Mouse (Mus musculus) heart, adult 9 months (tissue): ENCODE data around the gene Psmg4.

Experiments used
- DNase-seq, 2 experiments: peaks; one replicate each; pipeline ENCODE4 v3.0.0; 2022; ENCODE audit warnings: low spot score in 2 of 2

Gene Psmg4

DNA sequence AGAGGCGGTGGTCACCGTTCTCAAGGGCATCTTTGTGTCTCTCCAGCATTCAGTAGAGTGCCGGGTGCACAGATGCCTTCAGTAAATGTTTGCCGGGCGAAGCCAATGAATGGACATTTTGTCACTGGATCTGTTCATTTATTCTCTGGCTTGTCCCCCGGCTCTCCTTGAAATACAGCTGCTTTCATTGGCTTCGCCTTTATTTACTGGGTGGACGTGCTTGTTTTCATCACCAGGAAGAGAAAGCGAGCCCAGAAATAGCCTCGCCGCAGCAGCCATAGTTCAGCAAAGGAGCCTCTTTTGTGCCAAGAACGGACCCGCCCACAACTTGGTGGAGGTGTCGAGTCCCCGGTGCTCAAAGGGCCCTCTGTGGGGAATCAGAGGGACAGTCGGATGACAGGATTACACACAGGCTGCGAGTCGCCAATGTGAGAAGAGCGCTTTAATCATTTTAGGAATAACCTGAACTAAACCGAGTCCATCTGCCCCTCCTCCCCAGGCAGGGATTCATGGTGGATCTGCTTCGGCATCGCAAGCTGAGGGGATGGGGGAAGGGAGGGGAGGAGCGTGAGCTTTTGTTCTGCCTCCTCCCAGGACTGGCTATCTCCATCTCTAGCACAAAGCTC is 13.9 kb upstream of the Psmg4 start:
- DNase-seq, result peak; percentile 78 to 81

DNA sequence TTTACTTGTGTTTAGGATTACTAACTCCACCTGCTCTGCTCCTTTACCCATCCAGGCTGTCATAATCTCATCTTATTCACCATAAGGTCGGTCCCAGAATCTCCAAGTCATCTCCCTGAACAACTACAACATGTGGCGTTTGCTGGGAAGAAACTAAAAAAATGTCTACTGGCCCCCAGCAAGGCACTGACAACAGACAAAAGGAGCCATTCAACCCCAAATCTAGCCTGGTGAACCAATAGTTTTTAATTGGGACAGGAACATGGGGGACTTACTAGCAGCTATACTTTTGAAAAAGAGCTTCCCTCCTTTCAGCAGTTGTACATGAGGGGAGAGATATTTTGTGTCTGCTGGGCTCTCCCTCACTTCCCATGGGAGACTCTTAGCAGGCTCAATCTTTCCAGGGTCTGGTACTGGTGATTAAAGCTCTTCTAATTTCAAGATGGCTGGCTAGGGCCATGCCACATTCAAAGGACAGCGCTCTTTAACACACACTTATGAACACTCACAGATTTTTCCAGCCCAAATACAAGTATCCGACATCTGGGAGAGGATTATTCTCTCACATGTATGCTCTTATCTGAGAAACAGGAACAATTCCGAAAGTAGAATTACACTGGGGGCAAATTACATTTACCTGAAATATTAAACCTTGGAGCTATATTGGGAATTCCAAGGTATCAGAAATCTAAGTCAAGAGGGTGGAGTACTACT is 13.1 kb upstream of the Psmg4 start:
- DNase-seq, result no peak

DNA sequence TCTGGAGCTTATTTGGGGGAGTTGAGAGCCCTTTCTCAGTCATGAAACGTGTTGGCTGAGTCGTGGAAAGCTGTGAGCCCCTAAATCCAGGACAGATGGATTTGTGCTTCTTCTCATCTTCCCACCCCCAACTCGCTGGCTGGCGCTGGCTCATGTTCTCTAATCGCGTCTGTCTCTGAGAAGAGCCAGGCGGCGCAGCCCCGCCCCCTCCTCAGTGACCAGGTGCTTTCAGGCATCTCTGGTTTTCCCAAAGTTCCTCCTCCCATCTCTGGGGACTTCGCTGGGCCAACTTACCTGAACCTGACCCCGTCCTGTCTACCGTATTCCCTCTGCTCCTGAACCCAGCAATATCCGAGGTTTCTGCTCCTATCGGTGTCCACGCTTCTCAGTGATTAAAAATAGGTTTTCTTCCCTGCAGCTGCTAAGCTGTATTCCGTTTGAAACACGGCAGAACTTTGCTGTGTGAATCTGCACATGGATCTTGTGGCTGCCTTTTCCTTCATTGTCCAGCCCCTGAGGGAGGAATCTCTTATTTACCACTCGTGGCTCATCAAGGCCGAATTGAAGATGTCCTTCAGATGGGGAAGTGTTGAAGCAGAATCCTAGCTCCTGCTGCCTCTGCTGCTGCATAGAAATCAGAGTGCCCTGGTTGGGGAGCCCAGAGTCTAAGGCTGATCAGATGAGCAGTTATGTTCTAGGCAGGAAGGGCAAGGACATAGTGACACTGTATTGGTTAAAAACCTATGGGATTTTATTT is 12.3 kb upstream of the Psmg4 start:
- no peak for DNase-seq

DNA sequence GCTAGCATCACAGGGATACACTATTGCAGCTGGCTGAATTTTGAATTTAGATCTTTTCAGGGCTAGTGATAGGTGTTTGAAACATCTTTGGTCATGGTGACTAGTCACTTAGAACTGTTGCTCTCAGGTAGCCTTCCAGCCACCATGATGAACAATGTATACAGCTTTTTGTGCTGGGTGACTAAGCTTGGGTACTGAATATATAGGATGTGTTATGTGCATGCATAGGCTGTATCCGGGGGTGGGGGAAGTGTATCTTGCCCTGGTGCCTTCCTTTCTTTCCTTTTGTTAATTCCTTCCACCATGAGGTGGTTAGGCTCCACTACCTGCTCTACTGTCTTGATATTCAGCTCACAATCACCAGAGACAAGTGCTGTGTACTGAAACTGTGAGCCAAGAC is 11.3 kb upstream of the Psmg4 start:
- DNase-seq, result no peak

DNA sequence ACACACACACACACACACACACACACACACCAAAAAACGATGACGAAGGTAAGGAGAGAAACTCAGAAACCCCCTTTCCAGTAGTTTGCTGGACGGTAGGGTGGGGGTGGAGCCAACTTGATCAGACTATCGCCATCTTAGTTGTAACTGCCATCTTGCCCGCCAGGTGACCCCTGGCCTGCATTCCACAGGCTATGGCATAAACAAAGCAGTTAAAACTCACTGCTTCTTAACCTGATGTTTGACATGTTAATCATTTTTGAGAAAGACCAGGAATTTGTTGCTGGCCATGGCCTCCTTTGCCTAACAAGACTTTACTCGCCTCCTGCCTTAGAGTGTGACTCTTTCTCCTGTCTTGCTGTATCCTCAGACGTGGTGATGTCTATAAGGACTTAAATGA is 10.1 kb upstream of the Psmg4 start:
- DNase-seq, result no peak

DNA sequence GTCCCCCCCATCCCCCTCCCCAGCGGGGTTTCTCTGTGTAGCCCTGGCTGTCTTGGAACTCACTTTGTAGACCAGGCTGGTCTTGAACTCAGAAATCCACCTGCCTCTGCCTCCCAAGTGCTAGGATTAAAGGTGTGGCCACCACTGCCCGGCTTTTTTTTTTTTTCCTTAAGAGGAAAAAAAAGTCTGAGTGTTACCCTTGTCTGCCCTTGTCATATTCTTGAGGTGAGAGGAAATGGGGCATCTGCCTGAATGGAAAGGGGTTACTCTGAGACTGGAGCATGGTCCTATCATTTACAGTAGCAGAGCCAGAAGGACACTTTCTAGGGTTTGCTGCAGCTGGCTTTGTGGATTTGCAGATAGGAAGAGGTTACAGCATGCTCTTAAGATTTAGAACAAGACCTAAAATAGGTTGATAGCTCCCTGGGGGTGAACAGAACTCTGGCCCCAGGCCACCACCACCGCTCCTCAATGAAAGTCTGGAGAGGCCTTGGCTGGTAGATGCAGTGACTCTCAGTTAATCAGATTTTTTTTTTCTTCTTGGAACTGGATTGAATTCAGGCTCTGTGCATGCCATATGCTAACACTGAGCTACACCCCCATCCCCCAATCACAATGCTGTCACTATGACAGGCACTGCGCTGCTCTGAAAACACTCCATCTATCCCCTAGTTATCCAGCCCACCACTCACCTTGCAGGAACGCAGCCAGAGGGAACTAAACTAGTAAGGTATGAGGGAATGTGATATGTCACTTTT is 9.3 kb upstream of the Psmg4 start:
- DNase-seq, result peak in 1 of 2 experiments; percentile 36

DNA sequence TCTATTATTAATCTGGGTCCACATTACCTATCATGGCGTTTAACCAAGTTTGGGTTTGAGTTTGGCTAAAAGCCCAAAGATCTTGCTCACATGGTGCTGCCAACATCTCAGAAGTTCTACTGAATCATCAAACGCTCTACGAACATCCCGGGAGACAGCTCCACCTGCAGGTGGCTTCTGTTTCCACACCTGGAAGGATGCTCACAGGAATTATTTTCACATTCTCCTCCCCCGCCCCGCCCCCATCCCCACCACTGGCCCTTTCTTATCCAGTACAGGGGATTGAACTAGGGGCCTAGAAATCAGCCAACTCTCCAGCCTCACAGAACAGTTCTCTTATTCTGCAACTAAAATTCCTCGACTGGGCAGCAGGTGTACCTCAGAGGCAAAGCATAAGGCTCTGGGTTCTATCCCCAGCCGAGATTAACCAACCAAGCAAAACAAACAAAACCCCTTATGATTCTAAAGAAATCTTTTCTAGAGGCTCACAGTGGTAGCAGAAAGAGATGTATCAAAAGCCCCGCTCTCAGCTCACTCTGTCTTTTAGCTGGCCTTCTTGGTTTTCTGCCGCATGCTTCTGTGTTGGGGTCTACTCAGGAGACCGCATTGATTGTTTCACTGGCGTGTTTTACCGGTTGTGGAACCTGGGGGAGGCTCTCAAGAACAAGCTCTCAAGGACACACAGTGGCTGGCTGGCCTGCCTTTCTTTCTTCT is 8.4 kb upstream of the Psmg4 start:
- DNase-seq, result peak in 1 of 2 experiments; percentile 73

DNA sequence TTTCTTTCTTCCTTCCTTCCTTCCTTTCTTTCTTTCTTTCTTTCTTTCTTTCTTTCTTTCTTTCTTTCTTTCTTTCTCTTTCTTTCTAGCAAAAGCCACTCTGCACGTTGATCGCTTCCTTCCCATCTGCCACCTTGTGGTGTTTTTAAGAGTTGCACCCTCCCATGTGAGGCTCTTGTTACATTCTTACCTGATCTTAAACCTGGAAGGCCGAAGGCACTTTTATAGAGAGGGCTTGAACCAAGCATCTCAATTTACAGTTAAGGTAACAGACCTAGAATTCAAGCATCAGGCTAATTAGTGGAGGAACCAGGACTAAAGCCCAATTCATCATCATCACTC is 7.9 kb upstream of the Psmg4 start:
- peak in 1 of 2 experiments; percentile 65 for DNase-seq

DNA sequence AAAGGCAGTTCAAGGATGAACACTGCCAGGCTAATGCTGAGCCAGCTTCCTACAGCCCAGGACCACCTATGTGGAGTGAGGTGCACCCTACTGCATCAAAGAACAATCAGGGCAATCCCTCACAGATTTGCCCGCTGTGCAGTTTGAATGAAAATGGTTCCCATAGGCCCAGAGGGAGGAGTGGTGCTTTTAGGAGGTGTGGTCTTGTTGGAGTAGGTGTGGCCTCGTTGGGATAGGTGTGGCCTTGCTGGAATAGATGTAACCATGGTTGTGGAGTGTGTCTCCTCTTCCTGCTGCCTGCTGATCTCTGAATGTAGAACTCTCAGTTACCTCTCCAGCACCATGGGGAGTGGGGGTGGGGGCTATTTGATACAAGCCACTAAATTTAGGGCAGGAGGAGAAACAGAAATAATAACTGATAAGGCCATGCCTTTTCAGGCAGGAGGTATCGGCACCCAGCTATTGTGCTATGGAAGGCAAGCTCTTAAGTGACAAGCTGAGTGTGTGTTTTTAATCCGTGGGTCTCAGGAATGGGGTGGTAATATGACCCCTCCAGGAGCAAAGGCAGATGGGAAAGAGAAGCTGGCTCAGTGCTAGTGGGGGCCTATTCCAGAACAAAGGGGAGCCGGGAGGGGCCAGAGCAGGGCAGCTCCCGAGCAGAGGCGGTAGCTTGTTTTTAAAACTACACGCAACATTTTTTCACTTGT is 6.5 kb upstream of the Psmg4 start:
- DNase-seq, result no peak

DNA sequence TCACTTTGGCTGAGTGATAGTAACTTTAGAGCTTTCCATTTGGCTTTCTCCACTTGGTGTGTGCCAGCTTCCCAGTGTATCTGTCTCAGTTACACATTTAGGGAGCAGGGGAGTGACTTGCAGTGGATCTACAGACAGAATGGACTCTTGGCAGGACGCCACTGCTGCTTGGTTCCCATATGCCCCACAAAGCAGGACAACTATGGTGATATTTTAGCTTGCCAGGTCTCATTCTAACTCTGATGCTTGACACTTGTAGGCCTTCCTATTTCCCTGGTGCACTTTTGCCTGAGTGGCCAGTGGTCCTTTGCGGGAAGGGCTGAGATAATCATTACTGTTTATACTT is 6.0 kb upstream of the Psmg4 start:
- no peak for DNase-seq

DNA sequence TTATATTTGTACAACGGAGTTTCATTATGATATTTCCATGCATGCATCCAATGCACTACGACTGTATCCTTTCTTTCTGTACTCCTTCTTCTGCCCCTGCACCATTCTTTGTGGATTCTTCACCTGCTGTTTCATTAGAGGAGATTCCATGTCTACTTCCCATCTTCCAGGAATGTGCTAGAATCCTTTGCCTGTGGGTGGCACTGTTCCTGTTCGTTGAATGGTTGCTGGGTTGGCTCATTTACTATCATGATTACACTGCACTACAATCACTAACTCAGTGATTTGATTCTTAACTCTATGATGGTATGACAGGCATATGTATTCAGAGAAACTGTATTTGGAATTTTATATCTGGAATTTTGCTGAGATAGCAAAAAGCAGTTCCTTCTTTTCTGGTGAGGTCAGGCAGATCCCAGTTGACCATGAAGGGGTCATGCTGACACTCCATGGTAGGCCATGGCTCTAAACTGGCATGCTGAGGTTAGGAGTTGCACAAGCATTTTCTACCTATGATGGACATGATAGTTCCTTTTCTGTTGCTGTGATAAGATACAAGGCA is 5.1 kb upstream of the Psmg4 start:
- DNase-seq, result no peak

DNA sequence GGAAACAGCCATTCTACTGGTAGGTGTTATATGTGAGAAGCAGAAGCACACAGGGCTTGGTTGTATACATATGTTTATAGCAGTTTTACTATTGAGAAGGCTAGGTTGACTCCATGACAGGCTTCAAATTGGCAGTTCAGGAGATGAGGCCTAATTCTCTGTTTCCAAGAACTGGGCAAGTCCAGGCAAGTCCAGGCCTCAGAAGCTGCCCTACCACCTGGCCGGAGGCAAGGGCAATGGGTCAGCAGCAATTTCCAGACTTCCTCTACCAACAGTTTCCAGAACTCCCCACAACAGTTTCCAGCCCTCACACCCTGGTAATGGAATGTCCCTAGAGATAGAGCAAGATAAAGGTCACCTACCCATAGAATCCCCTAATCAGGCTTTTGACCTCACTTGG is 2.8 kb upstream of the Psmg4 start:
- DNase-seq, result no peak

DNA sequence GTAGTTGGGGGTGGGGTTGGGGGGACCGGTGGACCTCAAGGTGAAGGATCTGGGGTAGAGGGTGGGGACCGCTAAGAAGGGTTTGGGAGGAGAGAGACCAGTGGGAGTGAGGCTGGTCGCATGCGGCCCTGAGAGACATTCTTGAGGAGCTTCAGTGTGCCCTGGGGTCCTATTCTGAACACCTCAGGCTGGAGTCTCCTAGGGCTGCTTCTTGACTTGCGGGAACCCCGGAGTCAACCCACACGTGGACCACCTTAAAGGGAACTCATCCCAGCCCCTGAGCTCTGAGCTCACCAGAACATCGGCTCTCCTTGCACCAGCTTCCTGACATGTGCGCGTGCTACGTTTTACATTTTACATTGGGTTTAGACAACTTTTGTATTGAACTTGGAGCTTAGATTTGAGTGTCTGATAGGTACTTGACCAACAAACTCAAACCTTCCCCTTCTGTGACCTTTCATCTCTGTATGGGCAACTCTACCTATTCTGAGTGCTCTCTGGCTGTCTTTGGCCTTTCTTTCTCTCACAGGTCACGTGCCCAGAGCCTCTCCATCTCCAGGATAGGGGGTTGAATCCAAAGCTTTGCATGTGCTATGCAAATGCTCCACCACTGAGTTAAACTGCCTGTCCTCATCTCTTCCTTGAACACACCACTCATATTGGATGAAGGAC is 676 bp downstream of the Psmg4 start:
- DNase-seq, result no peak

DNA sequence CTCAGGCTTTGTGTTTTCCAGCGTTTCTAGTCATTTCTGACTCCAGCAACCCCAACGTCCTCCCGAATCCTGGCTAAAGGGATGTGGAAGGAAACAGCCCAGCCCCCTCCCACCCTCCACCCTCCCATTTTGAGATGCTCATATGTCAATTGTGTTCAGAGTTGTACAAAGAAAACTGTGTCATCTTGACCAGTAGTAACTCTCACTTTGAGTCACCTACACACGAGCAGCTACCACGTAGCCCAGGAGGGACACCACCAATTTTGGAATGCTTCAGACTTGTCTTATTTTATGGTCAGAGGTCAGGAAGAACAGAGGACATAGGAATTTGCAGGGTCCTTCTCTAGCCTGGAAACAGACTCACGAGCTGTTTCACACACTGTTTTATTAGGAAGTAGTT is 11.3 kb downstream of the Psmg4 start:
- DNase-seq, result no peak

DNA sequence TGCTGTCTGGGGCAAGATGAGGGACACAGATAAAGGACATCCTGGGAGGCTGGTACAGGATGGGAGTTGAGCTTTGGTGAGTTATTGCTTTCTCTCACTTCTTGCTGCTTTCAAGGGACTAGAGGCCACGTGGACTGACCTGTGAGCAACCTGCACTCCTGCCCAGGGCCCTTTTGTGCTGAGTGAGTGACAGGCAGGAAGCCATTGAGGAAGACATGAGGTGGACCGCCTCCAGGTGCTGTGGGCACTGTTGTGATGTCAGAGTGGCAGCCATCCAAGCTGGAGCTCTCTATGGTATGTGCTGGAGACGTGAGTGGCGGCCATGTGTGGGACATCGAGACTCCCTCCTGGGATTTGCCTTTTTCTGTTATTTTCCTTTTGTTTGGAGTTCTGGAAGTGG is 18.9 kb downstream of the Psmg4 start:
- DNase-seq, result no peak

DNA sequence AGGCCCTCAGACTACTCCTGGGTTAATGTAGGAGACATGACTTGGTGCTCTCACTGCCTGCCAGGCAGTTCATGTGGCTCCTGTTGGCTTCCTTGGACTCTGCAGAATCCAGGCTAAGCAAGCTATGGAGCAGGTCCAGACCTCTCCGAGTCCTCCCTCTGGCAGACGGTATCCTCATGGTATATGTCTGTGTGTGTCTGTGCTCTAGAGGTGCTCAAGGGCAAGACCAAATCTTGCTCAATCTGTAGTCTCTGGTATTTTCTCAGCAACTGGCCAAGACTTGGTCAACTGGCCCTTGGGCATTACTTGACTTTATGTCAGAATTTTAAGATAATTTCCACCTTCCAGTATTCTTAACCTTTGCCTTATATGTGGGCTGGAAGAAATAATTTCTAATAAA is 22.6 kb downstream of the Psmg4 start:
- no peak for DNase-seq

DNA sequence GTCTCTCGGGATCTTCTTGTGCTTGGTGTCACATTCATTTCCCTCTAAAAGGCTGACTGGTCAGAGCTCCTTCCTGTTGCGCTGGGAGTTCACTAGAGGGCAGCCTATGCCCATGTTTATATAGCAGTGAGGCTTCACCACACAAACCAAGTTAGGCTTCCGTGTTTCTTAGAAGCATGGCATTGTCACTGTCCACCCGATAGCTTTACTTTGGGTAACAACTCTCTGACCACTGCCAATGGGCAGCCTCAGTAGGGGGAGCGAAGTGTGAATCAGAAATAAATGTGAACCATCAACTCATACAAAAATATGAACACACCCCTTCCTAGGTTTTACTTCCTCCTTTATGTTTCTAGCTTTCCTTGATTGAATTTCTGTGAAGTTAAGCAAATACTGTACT is 24.8 kb downstream of the Psmg4 start:
- peak; percentile 50 to 72 for DNase-seq

DNA sequence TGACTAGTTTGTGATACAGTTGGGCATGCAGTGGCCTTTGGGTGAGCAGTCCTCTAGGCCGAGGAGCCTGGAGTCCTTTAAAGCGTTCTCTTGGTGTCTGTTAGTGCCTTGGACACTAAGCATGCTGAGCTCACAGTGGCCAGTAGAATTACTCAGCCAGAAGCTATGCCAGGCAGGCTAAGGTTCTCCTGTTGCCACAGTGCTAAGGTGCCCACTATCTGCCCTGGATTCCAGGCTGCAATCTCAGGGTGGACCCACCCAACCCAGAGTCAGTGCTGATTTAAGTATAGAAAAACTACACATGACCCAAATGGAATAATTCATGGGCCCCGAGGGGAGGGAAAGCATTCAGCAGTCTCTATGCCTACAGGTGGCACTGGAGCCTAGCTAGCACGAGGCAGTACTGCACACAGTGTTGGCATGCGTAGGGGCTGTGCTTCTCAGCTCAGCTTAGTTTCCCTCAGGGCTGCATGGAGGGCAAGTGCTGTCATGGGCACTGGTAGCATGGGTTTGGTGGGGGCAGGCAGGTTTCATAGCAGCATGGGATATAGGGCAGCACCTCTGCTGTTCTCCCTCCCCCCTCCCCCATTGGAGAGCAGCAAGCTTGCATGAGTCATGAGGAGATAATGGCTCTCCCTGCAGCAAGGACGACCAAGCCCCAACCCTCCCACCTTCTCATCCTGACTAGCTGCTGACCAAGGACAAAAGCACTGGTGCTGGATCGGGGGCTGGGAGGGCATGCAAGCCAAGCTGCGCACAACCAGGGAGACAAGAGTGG is 29.8 kb downstream of the Psmg4 start:
- DNase-seq, result peak in 1 of 2 experiments; percentile 11

DNA sequence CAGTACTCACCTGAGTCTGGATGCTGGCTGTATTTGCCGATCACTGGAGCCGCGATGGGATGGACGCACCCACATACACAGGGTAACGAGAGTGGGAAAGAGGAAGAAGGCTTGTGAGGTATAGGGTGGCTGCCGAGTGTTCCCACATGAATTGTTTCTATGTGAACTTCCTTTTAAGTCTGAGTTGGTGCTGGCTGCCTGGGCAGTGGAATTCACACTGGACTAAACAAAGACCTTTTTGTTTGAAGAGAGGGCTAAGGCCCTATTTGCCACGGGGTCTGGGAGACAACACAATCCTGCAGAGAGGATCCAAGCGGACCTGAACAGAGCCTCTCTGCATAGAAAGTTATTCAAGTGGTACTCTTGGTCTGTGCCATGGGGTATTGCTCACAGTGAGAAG is 30.6 kb downstream of the Psmg4 start:
- no peak for DNase-seq

DNA sequence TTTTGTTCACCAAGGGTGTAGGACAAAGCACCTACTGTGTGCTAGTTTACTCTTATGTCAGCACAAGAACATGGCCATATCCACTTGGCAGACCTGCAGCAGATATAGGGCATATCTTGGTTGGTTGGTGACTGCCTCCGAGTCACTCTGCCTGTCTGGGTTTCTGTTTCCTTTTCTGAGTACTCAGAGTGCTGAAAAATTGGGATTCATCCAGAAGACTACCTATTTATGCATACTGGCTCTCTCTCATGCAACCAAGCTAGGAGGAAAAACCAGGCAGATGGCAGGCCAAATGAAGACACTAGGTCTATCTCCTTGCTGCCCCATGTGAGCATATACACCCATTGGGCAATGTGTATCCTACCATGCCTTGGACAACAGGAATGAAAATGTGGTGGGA is 32.9 kb downstream of the Psmg4 start:
- DNase-seq, result no peak
